Mouse (Mus musculus) CD4-positive, CD25-positive, alpha-beta regulatory T cell, adult 2 months (primary cell): ENCODE results near the gene Dnlz.

Experiments
- DNase-seq: peaks from one replicate; pipeline ENCODE4 v3.0.0-alpha.2; 2012; ENCODE audit warnings: low read depth, low spot score

Gene Dnlz

GRCm38 (mm10) chr2:26357484-26357883 lies 5.6 kb upstream of the Dnlz start:
- DNase-seq, result no peak

- DNase-seq, result no peak
Measured at GRCm38 (mm10) chr2:26356678-26357077, 4.8 kb upstream of the Dnlz start.

- no peak for DNase-seq
Measured at GRCm38 (mm10) chr2:26356231-26356630, 4.3 kb upstream of the Dnlz start.

DNA sequence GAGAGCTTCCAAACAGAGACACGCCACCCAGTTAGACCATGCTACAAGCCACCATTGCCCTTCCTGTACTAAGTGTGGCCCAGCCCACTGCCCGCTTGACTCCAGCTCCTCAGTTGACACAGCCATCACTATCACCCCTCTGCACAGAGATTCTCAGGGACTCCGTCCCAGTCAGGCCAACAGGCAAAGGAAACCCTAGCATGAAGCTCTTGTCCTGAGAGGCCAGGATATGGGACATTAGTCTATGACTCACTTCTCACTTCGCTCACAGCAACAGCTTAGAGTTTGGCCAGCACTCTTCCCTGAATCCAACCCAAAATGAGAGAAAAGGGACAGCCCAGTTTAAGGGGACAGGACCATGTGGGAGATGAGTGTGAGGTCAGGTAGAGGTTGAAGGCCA lies 2.5 kb upstream of the Dnlz start:
- no peak for DNase-seq

GRCm38 (mm10) chr2:26353066-26353980 lies 1.4 kb upstream of the Dnlz start:
- DNase-seq, result no peak

- no peak for DNase-seq
Measured at GRCm38 (mm10) chr2:26352291-26352910, 491 bp upstream of the Dnlz start.

- no peak for DNase-seq
Measured at GRCm38 (mm10) chr2:26348241-26348640, 3.7 kb downstream of the Dnlz start.

- no peak for DNase-seq
Measured at GRCm38 (mm10) chr2:26342609-26343490, 9.1 kb downstream of the Dnlz start.

DNA sequence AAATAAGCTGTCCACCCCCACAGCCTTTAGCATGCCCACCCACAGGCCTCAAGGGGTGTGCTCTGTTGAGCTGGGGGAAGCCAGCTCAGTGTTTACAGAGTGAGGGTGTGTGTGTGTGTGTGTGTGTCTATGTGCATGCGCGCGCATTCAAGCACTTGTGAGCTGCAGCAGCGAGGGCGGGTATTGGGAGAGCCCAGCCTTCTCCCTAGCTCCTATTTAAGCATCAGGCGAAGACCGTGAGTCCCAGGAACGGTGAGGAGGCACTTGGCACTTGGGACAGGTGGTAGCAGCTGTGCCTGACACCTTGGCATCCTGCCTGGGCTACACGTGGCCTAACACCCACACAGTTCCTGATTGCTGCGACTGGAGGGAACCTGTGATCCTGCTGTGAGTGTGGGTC lies 9.9 kb downstream of the Dnlz start:
- no peak for DNase-seq

DNA sequence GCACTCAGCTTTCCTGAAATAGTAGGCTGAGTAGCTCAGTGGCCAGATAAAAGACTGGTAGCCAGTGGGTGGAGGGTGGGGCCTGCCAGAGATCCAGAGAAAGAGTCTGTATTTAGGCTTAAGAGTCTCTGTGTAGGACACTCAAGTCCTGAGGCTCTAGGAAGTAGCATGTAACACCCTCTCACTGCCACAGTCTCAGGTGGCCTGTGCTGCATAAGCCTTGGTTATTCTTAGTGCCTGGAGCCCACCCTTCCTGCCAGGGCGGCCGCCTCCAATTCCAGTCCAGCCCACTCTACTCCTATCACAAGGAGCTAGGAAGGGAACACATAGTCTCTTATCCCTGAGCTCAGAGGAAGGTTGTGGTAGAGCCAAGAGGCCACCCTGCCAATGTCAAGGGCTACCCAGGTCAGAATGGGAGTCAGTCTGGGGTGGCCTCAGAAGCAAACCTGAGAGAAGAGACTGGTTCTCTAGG lies 10.4 kb downstream of the Dnlz start:
- no peak for DNase-seq

GRCm38 (mm10) chr2:26339204-26339551 lies 12.7 kb downstream of the Dnlz start:
- DNase-seq, result no peak

DNA sequence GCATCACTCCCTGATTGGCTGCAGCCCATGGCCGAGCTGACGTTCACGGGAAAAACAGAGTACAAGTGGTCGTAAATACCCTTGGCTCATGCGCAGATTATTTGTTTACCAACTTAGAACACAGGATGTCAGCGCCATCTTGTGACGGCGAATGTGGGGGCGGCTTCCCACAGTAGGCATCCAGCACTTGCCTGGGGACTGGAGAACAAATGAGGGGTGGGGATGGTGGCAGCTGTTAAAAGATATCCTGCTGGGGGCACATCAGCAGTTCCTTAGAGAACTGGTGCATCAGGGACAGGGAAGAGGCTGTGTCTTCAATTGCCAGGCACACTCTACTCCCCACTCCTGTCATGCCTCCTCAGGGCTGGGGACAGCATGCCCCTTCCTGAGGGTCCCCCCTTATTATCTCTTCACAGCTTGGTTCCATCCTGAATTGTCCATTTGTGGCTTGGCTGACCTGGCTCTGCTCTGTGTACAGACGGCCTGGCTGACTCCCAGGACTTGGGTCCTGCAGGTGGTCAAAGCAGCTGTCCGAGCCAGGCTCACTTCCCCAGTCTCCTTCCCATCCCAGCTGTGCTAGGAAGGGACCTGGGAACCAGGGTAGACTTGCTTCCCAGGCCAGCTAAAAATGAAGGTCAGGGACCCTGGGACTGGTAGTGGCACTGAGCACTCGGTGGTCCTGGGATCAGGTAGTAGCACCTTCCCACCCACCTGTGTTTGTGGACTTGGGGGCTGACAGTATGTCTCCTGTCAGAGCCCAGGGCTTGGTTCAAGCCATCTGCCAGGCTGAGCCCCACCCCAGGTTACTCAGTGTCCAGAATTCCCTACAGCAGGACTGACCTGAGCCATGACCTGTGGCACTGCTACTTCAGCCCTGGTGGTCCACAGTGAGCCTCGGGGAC lies 13.4 kb downstream of the Dnlz start:
- DNase-seq, result no peak

- no peak for DNase-seq
Measured at GRCm38 (mm10) chr2:26330702-26331101, 21.2 kb downstream of the Dnlz start.

DNA sequence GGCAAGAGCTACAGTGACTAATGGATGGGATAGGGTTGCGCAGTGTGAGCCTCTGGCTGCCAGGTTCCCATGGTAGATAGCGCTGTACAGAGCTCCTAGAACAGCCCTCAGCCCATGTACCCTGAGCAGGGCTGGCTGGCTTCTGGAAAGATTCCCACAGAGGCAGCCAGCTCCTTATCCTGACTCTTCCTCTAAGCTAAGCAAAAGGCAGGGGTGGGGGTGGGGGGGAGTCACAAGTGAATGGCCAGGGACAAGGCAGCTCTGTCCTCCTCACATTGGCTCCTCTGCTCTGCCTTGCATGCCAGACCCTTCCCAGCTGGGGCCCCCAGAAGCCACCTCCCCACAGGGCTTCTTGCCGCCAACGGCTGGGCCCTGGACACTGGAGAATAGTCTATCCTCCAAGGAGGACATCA lies 21.8 kb downstream of the Dnlz start:
- DNase-seq, result no peak

GRCm38 (mm10) chr2:26329402-26329801 lies 22.5 kb downstream of the Dnlz start:
- DNase-seq, result no peak

DNA sequence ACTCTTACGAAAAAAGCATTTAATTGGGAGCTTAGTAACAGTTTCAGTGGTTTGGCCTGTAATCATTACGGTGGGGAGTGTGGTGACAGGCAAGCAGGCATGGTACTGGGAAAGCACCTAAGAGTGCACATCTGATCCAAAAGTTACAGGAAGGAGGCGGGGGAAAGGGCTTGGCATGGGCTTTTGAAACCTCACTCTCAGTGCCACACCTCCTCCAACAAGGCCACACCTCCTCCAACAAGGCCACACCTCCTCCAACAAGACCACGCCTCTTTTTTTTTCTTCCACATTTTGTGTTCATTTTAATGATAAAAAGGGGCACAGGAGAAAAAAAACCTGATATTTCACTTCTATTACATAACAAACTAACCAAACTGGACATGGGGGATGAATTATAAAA lies 24.1 kb downstream of the Dnlz start:
- DNase-seq, result peak; percentile 63

- DNase-seq, result peak; percentile 86
Measured at GRCm38 (mm10) chr2:26325386-26326181, 26.3 kb downstream of the Dnlz start.

GRCm38 (mm10) chr2:26324917-26325316 lies 27.0 kb downstream of the Dnlz start:
- DNase-seq, result peak; percentile 52

- no peak for DNase-seq
Measured at GRCm38 (mm10) chr2:26323589-26324325, 28.2 kb downstream of the Dnlz start.
